Mouse (Mus musculus) embryonic facial prominence, embryonic 10.5 days (tissue): ENCODE results near the gene Adcy2. TPM values are rescaled to one million over a fixed set of nuclear protein-coding genes. Genes with fewer than 3 reads are reported as not detected.

Source experiments
- DNase-seq: peaks from one replicate; pipeline ENCODE4 v3.0.0-alpha.2; 2017; ENCODE audit warnings: low spot score
- H3K27ac ChIP-seq: fragments of 300-500 bp; sonication (generic); replicated peaks from 2 replicates; pipeline ENCODE4 v1.5.1; 2016; ENCODE audit warnings: mild to moderate bottlenecking
- H3K27me3 ChIP-seq: fragments of 300-500 bp; sonication (generic); replicated peaks from 2 replicates; pipeline ENCODE4 v1.6.1; 2016; ENCODE audit warnings: low read depth, mild to moderate bottlenecking; ENCODE audit not compliant: poor library complexity, severe bottlenecking
- H3K36me3 ChIP-seq: fragments of 300-500 bp; sonication (generic); replicated peaks from 2 replicates; pipeline ENCODE4 v1.6.1; 2016; ENCODE audit warnings: mild to moderate bottlenecking, moderate library complexity
- H3K4me1 ChIP-seq: fragments of 300-500 bp; sonication (generic); 2 replicates; pipeline ENCODE4 v1.6.1; 2016
- H3K4me3 ChIP-seq: fragments of 300-500 bp; sonication (generic); 2 replicates; pipeline ENCODE4 v1.5.1; 2016; ENCODE audit warnings: mild to moderate bottlenecking, moderate library complexity
- H3K9me3 ChIP-seq: fragments of 300-500 bp; sonication (generic); 2 replicates; pipeline ENCODE4 v1.6.1; 2016; ENCODE audit warnings: mild to moderate bottlenecking
- WGBS: fragments of 180-500 bp; shearing (Covaris S2); methylation state at CpG from one replicate; pipeline ENCODE4 v1.1.7; 2016; 5-methylcytosine and 5-hydroxymethylcytosine counted together
- polyA plus RNA-seq: library from polyadenylated mRNA; unstranded; fragments of >200 nt; fragmentation: Nextera tagmentation; extraction: Ambion mirVana; gene quantifications from 2 replicates; pipeline ENCODE4 v1.2.1, GENCODE M21; 2016

The Adcy2 gene
- polyA plus RNA-seq, 1 experiment from 2014 or later: 0.66 TPM

- WGBS: 88% methylated on average over 6 of the region's 6 CpGs
Measured at GRCm38 (mm10) chr13:68707296-68707747, 292.0 kb downstream of the Adcy2 start.

GRCm38 (mm10) chr13:68684919-68685318, 314.4 kb downstream of the Adcy2 start:
- DNase-seq: no peak
- Histone ChIP-seq H3K36me3 (no peaks in the 10 kb centered on the region), H3K4me1 (no peaks in the 10 kb centered on the region), H3K9me3 (no peaks in the 10 kb centered on the region), H3K27ac (no peak overlapping the region), H3K27me3 (no peaks in the 10 kb centered on the region), H3K4me3 (no peak overlapping the region)
- 87% methylated on average over 2 of the region's 2 CpGs for WGBS

More at GRCm38 (mm10) chr13:68707296-68707747, 292.0 kb downstream of the Adcy2 start:
- Histone ChIP-seq H3K36me3 (no peaks in the 10 kb centered on the region), H3K27ac (no peak overlapping the region), H3K27me3 (no peaks in the 10 kb centered on the region), H3K4me3 (no peak overlapping the region), H3K9me3 (no peaks in the 10 kb centered on the region), H3K4me1 (no peaks in the 10 kb centered on the region)
- DNase-seq: no peak

- Histone ChIP-seq H3K4me3 (no peak overlapping the region), H3K27me3 (no peaks in the 10 kb centered on the region), H3K4me1 (no peaks in the 10 kb centered on the region), H3K27ac (no peak overlapping the region), H3K9me3 (no peaks in the 10 kb centered on the region), H3K36me3 (no peaks in the 10 kb centered on the region)
- no peak for DNase-seq
- 78% methylated on average over 1 of the region's 1 CpGs for WGBS
Measured at GRCm38 (mm10) chr13:68680429-68680828, 318.9 kb downstream of the Adcy2 start.

- no peaks in the 10 kb centered on the region for H3K36me3 ChIP-seq
- DNase-seq: no peak
- WGBS: 94% methylated on average over 1 of the region's 1 CpGs
- no peak overlapping the region for H3K4me3 ChIP-seq
- H3K4me1 ChIP-seq: no peaks in the 10 kb centered on the region
- H3K27me3 ChIP-seq: no peaks in the 10 kb centered on the region
- H3K9me3 ChIP-seq: no peaks in the 10 kb centered on the region
- no peak overlapping the region for H3K27ac ChIP-seq
Measured at GRCm38 (mm10) chr13:68642786-68643185, 356.6 kb downstream of the Adcy2 start.

GRCm38 (mm10) chr13:68627041-68627440, 372.3 kb downstream of the Adcy2 start:
- H3K27me3 ChIP-seq: no peaks in the 10 kb centered on the region
- H3K27ac ChIP-seq: no peak overlapping the region
- no peaks in the 10 kb centered on the region for H3K9me3 ChIP-seq
- no peaks in the 10 kb centered on the region for H3K4me1 ChIP-seq
- 83% methylated on average over 3 of the region's 3 CpGs for WGBS
- DNase-seq: no peak
- H3K4me3 ChIP-seq: no peak overlapping the region
- no peaks in the 10 kb centered on the region for H3K36me3 ChIP-seq

- no peaks in the 10 kb centered on the region for H3K9me3 ChIP-seq
- DNase-seq: no peak
- H3K27ac ChIP-seq: no peak overlapping the region
- H3K4me3 ChIP-seq: no peak overlapping the region
- no peaks in the 10 kb centered on the region for H3K36me3 ChIP-seq
- 69% methylated on average over 6 of the region's 6 CpGs for WGBS
- H3K27me3 ChIP-seq: no peaks in the 10 kb centered on the region
- no peaks in the 10 kb centered on the region for H3K4me1 ChIP-seq
Measured at GRCm38 (mm10) chr13:68622792-68623191, 376.5 kb downstream of the Adcy2 start.

- Histone ChIP-seq H3K4me3 (peak overlapping the region; percentile 21; the same call in 1 of the 2 replicates), H3K27ac (no peak overlapping the region), H3K9me3 (no peaks in the 10 kb centered on the region), H3K27me3 (no peaks in the 10 kb centered on the region), H3K36me3 (no peaks in the 10 kb centered on the region), H3K4me1 (peaks cover 13% of the 10 kb centered on the region; the same call in 1 of the 2 replicates)
- peak; percentile 19 for DNase-seq
- WGBS: 58% methylated on average over 21 of the region's 21 CpGs
Measured at GRCm38 (mm10) chr13:68607652-68608405, 391.5 kb downstream of the Adcy2 start.

- Histone ChIP-seq H3K27ac (peak overlapping the region; percentile 51; the same call in 1 of the 2 replicates), H3K9me3 (no peaks in the 10 kb centered on the region), H3K36me3 (no peaks in the 10 kb centered on the region), H3K27me3 (no peaks in the 10 kb centered on the region), H3K4me3 (peak overlapping the region; percentile 48), H3K4me1 (peaks cover 13% of the 10 kb centered on the region; the same call in 1 of the 2 replicates)
- DNase-seq: peak; percentile 81
- WGBS: 2% methylated on average over 11 of the region's 11 CpGs
Measured at GRCm38 (mm10) chr13:68605689-68606126, 393.6 kb downstream of the Adcy2 start.

- DNase-seq: no peak
- H3K27me3 ChIP-seq: no peaks in the 10 kb centered on the region
- WGBS: 86% methylated on average over 6 of the region's 6 CpGs
- peaks cover 11% of the 10 kb centered on the region; the same call in 1 of the 2 replicates for H3K4me1 ChIP-seq
- H3K27ac ChIP-seq: no peak overlapping the region
- no peak overlapping the region for H3K4me3 ChIP-seq
- H3K36me3 ChIP-seq: no peaks in the 10 kb centered on the region
- no peaks in the 10 kb centered on the region for H3K9me3 ChIP-seq
Measured at GRCm38 (mm10) chr13:68603085-68603484, 396.3 kb downstream of the Adcy2 start.

GRCm38 (mm10) chr13:68601184-68601583, 398.2 kb downstream of the Adcy2 start:
- H3K27me3 ChIP-seq: peaks cover 10% of the 10 kb centered on the region
- no peak overlapping the region for H3K4me3 ChIP-seq
- no peaks in the 10 kb centered on the region for H3K9me3 ChIP-seq
- H3K27ac ChIP-seq: no peak overlapping the region
- WGBS: 37% methylated on average over 6 of the region's 6 CpGs
- no peaks in the 10 kb centered on the region for H3K36me3 ChIP-seq
- DNase-seq: no peak
- peaks cover 15% of the 10 kb centered on the region for H3K4me1 ChIP-seq

- H3K4me3 ChIP-seq: no peak overlapping the region
- peaks cover 8% of the 10 kb centered on the region; the same call in 1 of the 2 replicates for H3K36me3 ChIP-seq
- no peak overlapping the region for H3K27ac ChIP-seq
- H3K27me3 ChIP-seq: peaks cover 10% of the 10 kb centered on the region
- peaks cover 9% of the 10 kb centered on the region; the same call in 1 of the 2 replicates for H3K4me1 ChIP-seq
- DNase-seq: no peak
- H3K9me3 ChIP-seq: no peaks in the 10 kb centered on the region
Measured at GRCm38 (mm10) chr13:68598953-68599352, 400.4 kb downstream of the Adcy2 start.

GRCm38 (mm10) chr13:68597667-68598066, 401.7 kb downstream of the Adcy2 start:
- peak; percentile 25 for DNase-seq
- H3K9me3 ChIP-seq: no peaks in the 10 kb centered on the region
- peaks cover 16% of the 10 kb centered on the region for H3K36me3 ChIP-seq
- 11% methylated on average over 13 of the region's 13 CpGs for WGBS
- peaks cover 10% of the 10 kb centered on the region for H3K27me3 ChIP-seq
- H3K4me1 ChIP-seq: peaks cover 9% of the 10 kb centered on the region; the same call in 1 of the 2 replicates
- H3K27ac ChIP-seq: no peak overlapping the region
- H3K4me3 ChIP-seq: peak overlapping the region; percentile 47

GRCm38 (mm10) chr13:68597199-68597598, 402.1 kb downstream of the Adcy2 start, which contains the start of gene 1700001L19Rik:
Gene 1700001L19Rik (plus strand): TSS chr13:68597421.
- Histone ChIP-seq H3K4me1 (peaks cover 9% of the 10 kb centered on the region; the same call in 1 of the 2 replicates), H3K9me3 (no peaks in the 10 kb centered on the region), H3K27me3 (peaks cover 10% of the 10 kb centered on the region), H3K27ac (no peak within 1 kb of the TSS), H3K36me3 (peaks cover 21% of the 10 kb centered on the region), H3K4me3 (peak within 1 kb of the TSS; percentile 47)
- DNase-seq: no peak
- WGBS: 8% methylated on average over 10 of the region's 10 CpGs
